Mouse (Mus musculus): ENCODE results near the gene Btf3. TPM values are rescaled to one million over a fixed set of nuclear protein-coding genes. Genes with fewer than 3 reads are reported as not detected.

Btf3 gene
- polyA plus RNA-seq, 1 experiment, result 80.5 TPM

DNA sequence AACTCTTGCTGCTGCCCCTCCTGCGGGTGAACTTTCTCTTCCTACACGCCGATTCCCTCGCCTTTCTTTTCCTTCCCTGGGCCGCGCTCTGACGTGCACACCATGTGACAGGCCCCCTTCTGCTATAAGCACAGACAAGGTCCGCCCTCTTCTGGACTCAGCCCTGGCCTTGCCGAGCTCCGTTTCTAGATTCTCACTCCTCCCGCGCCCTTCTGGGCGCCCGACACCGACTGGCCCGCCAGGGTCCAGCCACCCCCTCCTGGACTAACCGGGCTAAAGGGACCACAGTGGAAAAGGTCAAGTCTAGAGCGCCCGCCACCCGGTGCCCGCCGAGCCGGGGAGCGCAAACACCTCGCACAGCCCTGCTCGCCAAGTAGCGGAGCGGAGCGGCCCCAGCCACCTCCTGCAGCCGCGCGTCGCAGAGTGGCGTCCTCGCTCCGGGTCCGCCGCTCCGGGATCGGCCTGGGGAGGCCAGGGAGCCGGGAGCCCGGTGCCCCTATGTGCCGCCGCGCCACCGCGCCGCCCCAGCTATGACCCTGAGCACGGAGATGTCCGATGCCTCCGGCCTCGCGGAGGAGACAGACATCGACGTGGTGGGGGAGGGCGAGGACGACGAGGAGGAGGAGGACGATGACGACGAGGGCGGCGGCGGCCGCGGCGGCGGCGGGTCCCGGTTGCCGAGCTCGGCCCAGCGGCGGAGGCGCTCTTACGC is 37.4 kb upstream of the Btf3 start, which contains the start of gene Foxd1:
TSS of gene Foxd1 (plus strand) at position 153 of the 712 bp plus-strand sequence.
- H3K27me3 ChIP-seq (ENCODE audit: control insufficient read depth, insufficient read depth, low read length), result peaks cover 78% of the 10 kb centered on the region
- under 1% methylated on average over 75 of the region's 76 CpGs for WGBS
- H3K36me3 ChIP-seq (ENCODE audit: control insufficient read depth, insufficient read depth, low read length), result no peaks in the 10 kb centered on the region
- peaks cover 8% of the 10 kb centered on the region for H3K4me1 ChIP-seq (ENCODE audit: control insufficient read depth, insufficient read depth, insufficient read length, low read length)
- no peak within 1 kb of the TSS for H3K27ac ChIP-seq (ENCODE audit: insufficient read depth, low read depth, low read length)
- H3K4me3 ChIP-seq (ENCODE audit: low read depth, low read length), result peak within 1 kb of the TSS; percentile 53
- TF ChIP-seq CTCF (IDR thresholded peaks at IDR 0.05; ENCODE audit: extremely low read depth, insufficient read length, insufficient replicate concordance, low read depth, low read length), result no peak
- no peak for TF ChIP-seq POLR2A (IDR thresholded peaks at IDR 0.05; ENCODE audit: low read depth, low read length)

DNA sequence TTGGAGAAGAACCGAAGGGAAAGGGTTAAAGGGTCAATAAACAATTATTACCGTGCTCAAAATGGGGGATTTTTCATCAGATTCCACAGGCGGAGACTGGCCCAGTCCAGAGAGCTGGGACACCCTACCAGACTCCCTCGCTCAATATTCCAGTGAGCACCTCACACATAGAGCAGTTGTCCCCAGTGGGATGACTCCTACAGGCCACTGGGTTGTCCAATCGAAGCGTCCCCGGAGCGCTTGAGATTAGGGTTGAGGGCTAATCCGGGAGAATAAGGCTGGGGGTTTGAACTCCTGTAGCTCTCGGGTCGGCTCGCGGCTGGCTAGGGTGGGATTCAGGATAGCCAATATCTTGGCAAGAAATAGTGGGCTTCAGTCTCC is 36.9 kb upstream of the Btf3 start:
- no peak overlapping the region for H3K27ac ChIP-seq (ENCODE audit: insufficient read depth, low read depth, low read length)
- TF ChIP-seq CTCF (IDR thresholded peaks at IDR 0.05; ENCODE audit: extremely low read depth, insufficient read length, insufficient replicate concordance, low read depth, low read length), result no peak
- no peak for TF ChIP-seq POLR2A (IDR thresholded peaks at IDR 0.05; ENCODE audit: low read depth, low read length)
- no peaks in the 10 kb centered on the region for H3K36me3 ChIP-seq (ENCODE audit: control insufficient read depth, insufficient read depth, low read length)
- peaks cover 8% of the 10 kb centered on the region for H3K4me1 ChIP-seq (ENCODE audit: control insufficient read depth, insufficient read depth, insufficient read length, low read length)
- 5% methylated on average over 13 of the region's 13 CpGs for WGBS
- H3K27me3 ChIP-seq (ENCODE audit: control insufficient read depth, insufficient read depth, low read length), result peaks cover 73% of the 10 kb centered on the region
- H3K4me3 ChIP-seq (ENCODE audit: low read depth, low read length), result peak overlapping the region; percentile 53

DNA sequence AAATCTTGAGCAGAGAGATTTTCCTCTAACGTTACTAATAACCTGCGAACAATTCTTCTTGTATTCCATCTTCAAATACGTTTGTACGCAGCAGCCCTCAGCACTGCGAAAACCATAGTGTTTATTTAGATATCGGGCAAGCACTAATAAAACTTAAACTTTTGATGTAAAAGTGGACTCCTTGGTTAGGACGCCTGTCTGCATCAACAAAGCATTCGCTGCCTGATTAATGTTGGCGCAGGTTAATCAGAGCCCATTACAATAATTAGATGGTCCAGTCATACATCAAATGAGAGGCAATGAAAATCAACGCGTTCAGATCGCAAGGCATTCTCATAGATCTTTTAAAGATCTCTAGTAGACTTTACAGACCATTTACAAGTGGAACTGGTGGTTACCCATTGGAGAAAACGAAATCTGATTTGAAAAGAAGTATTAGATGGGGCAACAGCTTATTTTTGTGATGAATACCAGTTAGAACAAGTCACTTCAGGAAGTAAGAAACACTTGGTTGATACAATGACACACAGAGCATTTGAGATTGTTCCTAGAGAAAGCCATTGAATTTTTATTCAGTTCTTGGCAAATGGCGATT is 35.7 kb upstream of the Btf3 start:
- Histone ChIP-seq H3K27ac (ENCODE audit: insufficient read depth, low read depth, low read length) (no peak overlapping the region), H3K27me3 (ENCODE audit: control insufficient read depth, insufficient read depth, low read length) (peaks cover 63% of the 10 kb centered on the region), H3K4me3 (ENCODE audit: low read depth, low read length) (no peak overlapping the region), H3K4me1 (ENCODE audit: control insufficient read depth, insufficient read depth, insufficient read length, low read length) (peaks cover 8% of the 10 kb centered on the region), H3K36me3 (ENCODE audit: control insufficient read depth, insufficient read depth, low read length) (no peaks in the 10 kb centered on the region)
- TF ChIP-seq POLR2A (IDR thresholded peaks at IDR 0.05; ENCODE audit: low read depth, low read length) (no peak), CTCF (IDR thresholded peaks at IDR 0.05; ENCODE audit: extremely low read depth, insufficient read length, insufficient replicate concordance, low read depth, low read length) (no peak)
- 18% methylated on average over 14 of the region's 14 CpGs for WGBS

DNA sequence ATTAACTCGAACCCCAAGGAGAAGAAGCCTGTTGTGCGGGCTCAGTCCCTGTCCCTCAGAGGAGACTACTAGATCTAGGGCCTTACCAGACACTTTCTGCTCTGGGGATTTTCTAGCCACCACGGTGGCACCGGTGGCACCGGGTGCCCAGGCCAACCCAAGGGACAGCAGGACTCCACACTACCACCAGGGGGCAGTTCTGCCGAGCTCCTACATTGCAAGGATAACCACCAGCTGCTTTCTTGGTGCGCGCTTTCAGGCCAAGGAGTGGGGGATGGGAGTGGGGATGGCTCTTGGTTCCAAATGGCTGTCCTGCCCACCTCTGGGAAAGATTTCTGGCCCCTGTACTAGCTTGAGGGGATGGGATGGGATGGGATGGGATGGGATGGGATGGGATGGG is 34.7 kb upstream of the Btf3 start:
- Histone ChIP-seq H3K27ac (ENCODE audit: insufficient read depth, low read depth, low read length) (no peak overlapping the region), H3K4me1 (ENCODE audit: control insufficient read depth, insufficient read depth, insufficient read length, low read length) (peaks cover 8% of the 10 kb centered on the region), H3K27me3 (ENCODE audit: control insufficient read depth, insufficient read depth, low read length) (peaks cover 63% of the 10 kb centered on the region), H3K36me3 (ENCODE audit: control insufficient read depth, insufficient read depth, low read length) (no peaks in the 10 kb centered on the region), H3K4me3 (ENCODE audit: low read depth, low read length) (no peak overlapping the region)
- TF ChIP-seq CTCF (IDR thresholded peaks at IDR 0.05; ENCODE audit: extremely low read depth, insufficient read length, insufficient replicate concordance, low read depth, low read length) (peak; percentile 41; the same call in 1 of the 2 replicates), POLR2A (IDR thresholded peaks at IDR 0.05; ENCODE audit: low read depth, low read length) (no peak)
- 7% methylated on average over 8 of the region's 8 CpGs for WGBS

GRCm38 (mm10) chr13:98349491-98349890 is 32.7 kb upstream of the Btf3 start:
- Histone ChIP-seq H3K27ac (ENCODE audit: insufficient read depth, low read depth, low read length) (no peak overlapping the region), H3K4me1 (ENCODE audit: control insufficient read depth, insufficient read depth, insufficient read length, low read length) (peaks cover 6% of the 10 kb centered on the region), H3K36me3 (ENCODE audit: control insufficient read depth, insufficient read depth, low read length) (no peaks in the 10 kb centered on the region), H3K27me3 (ENCODE audit: control insufficient read depth, insufficient read depth, low read length) (peaks cover 44% of the 10 kb centered on the region), H3K4me3 (ENCODE audit: low read depth, low read length) (no peak overlapping the region)
- TF ChIP-seq POLR2A (IDR thresholded peaks at IDR 0.05; ENCODE audit: low read depth, low read length) (no peak), CTCF (IDR thresholded peaks at IDR 0.05; ENCODE audit: extremely low read depth, insufficient read length, insufficient replicate concordance, low read depth, low read length) (no peak)
- 78% methylated on average over 4 of the region's 4 CpGs for WGBS

DNA sequence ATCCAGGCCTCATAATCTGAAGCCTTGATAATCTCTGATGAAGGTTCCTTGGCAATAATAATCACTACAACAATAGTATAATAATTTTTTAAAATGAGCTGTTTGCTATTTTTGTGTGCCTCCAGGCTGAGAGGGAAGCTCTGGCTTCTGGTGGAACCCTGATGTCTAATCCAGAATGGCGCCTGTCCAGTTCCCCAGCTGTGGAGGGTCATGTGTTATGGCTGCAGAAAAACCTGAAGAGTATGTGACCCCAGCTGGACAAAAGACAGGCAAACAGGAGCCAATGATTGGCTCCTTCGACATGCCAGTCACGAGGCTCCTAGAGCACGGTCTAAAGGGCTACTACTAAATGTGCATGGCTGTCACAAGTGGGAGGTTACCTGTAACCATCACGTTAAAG is 23.7 kb upstream of the Btf3 start:
- WGBS, result 70% methylated on average over 5 of the region's 5 CpGs
- Histone ChIP-seq H3K27me3 (ENCODE audit: control insufficient read depth, insufficient read depth, low read length) (peaks cover 5% of the 10 kb centered on the region), H3K27ac (ENCODE audit: insufficient read depth, low read depth, low read length) (no peak overlapping the region), H3K4me3 (ENCODE audit: low read depth, low read length) (no peak overlapping the region), H3K4me1 (ENCODE audit: control insufficient read depth, insufficient read depth, insufficient read length, low read length) (no peaks in the 10 kb centered on the region), H3K36me3 (ENCODE audit: control insufficient read depth, insufficient read depth, low read length) (no peaks in the 10 kb centered on the region)
- no peak for TF ChIP-seq POLR2A (IDR thresholded peaks at IDR 0.05; ENCODE audit: low read depth, low read length)
- no peak for TF ChIP-seq CTCF (IDR thresholded peaks at IDR 0.05; ENCODE audit: extremely low read depth, insufficient read length, insufficient replicate concordance, low read depth, low read length)

- H3K36me3 ChIP-seq (ENCODE audit: control insufficient read depth, insufficient read depth, low read length), result no peaks in the 10 kb centered on the region
- H3K4me1 ChIP-seq (ENCODE audit: control insufficient read depth, insufficient read depth, insufficient read length, low read length), result no peaks in the 10 kb centered on the region
- no peak for TF ChIP-seq POLR2A (IDR thresholded peaks at IDR 0.05; ENCODE audit: low read depth, low read length)
- no peak for TF ChIP-seq CTCF (IDR thresholded peaks at IDR 0.05; ENCODE audit: extremely low read depth, insufficient read length, insufficient replicate concordance, low read depth, low read length)
- H3K4me3 ChIP-seq (ENCODE audit: low read depth, low read length), result no peak overlapping the region
- peaks cover 4% of the 10 kb centered on the region for H3K27me3 ChIP-seq (ENCODE audit: control insufficient read depth, insufficient read depth, low read length)
- 95% methylated on average over 1 of the region's 1 CpGs for WGBS
- no peak overlapping the region for H3K27ac ChIP-seq (ENCODE audit: insufficient read depth, low read depth, low read length)
Observed at GRCm38 (mm10) chr13:98336205-98336604, 19.4 kb upstream of the Btf3 start.

Data from small intestine, adult 2 months (tissue).